Mouse (Mus musculus): Measurements from ENCODE around the gene Olfr1378. TPM values are rescaled to one million over a fixed set of nuclear protein-coding genes. Genes with fewer than 3 reads are reported as not detected.

Olfr1378 gene
- total RNA-seq, 1 experiment from 2014 or later = not detected

Other genes starting within 250 kb of the Olfr1378 start
- gene Zfp354c, start 138.8 kb upstream of the Olfr1378 start, total RNA-seq (2017) = 3.3 and 3.8 TPM in 2 replicates
- 0.49 TPM in 1 of 2 replicates, not detected in the other for gene Zfp879, start 125.0 kb upstream of the Olfr1378 start, total RNA-seq (2017)
- gene Grm6, start 115.8 kb upstream of the Olfr1378 start, total RNA-seq (2017) = 0.23 and 0.49 TPM in 2 replicates
- not detected in 2 replicates for gene Zfp454, start 78.9 kb upstream of the Olfr1378 start, total RNA-seq (2017)
- gene Zfp2, start 50.4 kb upstream of the Olfr1378 start, total RNA-seq (2017) = 1.0 and 2.1 TPM in 2 replicates
- 0.70 and 2.3 TPM in 2 replicates for gene Zfp354b, start 34.9 kb upstream of the Olfr1378 start, total RNA-seq (2017)
- not detected in 2 replicates for gene 4933414I15Rik, start 22.8 kb upstream of the Olfr1378 start, total RNA-seq (2017)
- not detected in 2 replicates for gene Prop1, start 12.8 kb upstream of the Olfr1378 start, total RNA-seq (2017)
- gene Olfr1377, start 15.4 kb downstream of the Olfr1378 start, total RNA-seq (2017) = not detected in 2 replicates
- not detected in 2 replicates for gene Olfr51, start 37.1 kb downstream of the Olfr1378 start, total RNA-seq (2017)
- not detected in 2 replicates for gene Olfr54, start 47.7 kb downstream of the Olfr1378 start, total RNA-seq (2017)
- gene Olfr1375, start 81.6 kb downstream of the Olfr1378 start, total RNA-seq (2017) = not detected in 2 replicates
- not detected in 2 replicates for gene Zfp354a, start 92.7 kb downstream of the Olfr1378 start, total RNA-seq (2017)